Mouse (Mus musculus) retina, postnatal 7 days (tissue): Measurements from ENCODE around the gene Mfrp.

Source experiments
- DNase-seq: peaks from one replicate; pipeline ENCODE4 v3.0.0-alpha.2; 2012; ENCODE audit warnings: low read depth, low spot score

Mfrp gene

GRCm38 (mm10) chr9:44101490-44101889 is at the start of gene Mfrp:
TSS of gene Mfrp (plus strand) at chr9:44101729.
- no peak for DNase-seq

DNA sequence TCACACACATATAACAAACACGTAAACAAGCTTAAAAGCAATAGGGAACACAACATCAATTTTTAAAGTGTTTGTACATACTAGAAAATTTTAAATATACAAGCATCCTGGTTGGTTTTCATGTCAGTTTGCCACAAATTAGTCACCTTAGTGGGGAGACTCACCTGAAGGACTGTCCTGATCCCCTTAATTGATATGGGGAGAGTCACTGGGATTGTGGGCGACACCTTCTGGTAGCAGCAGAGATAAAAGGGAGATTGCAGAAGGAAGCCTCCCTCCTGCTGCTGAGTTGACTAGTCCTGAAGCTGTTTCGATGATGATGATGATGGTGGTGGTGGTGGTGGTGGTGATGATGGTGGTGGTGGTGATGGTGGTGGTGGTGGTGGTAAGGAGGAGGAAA is 48.7 kb upstream of the Mfrp start:
- no peak for DNase-seq

GRCm38 (mm10) chr9:44053936-44054335 is 47.6 kb upstream of the Mfrp start:
- no peak for DNase-seq

GRCm38 (mm10) chr9:44058606-44059005 is 42.9 kb upstream of the Mfrp start:
- no peak for DNase-seq

GRCm38 (mm10) chr9:44065177-44065576 is 36.4 kb upstream of the Mfrp start:
- DNase-seq, result no peak

- peak; percentile 97 for DNase-seq
These were observed 34.7 kb upstream of the Mfrp start, which contains the start of gene Usp2 for GRCm38 (mm10) chr9:44066785-44067225. TSS of gene Usp2 (plus strand) at chr9:44067021.

DNA sequence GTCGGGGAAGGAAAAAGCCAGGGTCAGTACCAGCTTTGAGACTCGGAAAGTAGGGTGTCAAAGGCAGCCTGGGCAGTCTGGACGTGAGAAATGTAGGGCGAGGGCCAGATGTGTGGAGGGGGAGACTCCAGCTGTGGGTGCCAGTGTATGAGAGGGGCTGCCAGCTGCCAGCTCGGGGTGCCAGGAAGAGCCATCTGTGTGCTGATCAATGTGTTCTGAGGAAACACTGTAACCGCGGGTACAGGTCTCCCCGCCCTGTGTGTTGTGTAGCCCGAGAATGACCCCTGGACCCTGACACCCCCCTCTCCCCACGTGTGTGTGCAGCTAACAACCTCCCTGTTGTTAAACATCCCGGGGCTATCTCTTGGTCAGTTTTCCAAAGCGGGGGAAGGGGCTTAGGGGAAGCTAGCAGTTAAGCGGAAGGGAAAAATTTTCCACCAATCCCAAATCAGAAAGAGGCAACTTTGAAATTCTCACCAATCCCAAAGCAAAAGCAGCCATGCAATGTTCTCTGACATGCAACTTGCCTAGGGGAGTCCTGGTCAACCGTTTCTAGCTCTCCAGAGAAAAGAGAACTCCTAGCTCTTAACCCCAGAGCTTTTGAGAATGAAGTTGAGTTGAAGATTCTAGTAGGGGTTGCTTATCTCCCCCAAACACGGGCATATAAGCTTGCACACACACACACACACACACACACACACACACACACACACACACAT is 34.1 kb upstream of the Mfrp start:
- DNase-seq, result no peak

GRCm38 (mm10) chr9:44067960-44068330 is 33.6 kb upstream of the Mfrp start:
- DNase-seq, result no peak

DNA sequence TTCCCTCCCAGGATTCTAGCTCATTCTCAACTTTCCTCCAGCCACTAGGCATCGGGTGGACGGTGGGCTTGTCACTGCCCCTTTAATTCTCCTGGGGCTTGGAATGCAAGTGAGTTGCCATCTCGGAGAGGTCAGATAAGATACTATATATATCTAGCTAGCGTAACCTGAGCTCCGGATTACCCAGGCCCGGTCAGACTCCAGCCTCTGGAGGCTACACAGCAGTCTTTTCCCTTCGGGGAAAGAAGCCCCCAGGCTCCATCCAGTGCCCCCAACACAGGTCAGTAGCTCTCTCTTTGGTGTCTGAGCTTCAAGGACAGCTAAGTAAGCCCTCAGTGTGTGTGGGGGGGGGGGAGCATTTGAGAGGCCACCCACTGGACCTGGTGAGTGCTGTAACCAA is 32.3 kb upstream of the Mfrp start:
- DNase-seq, result no peak

DNA sequence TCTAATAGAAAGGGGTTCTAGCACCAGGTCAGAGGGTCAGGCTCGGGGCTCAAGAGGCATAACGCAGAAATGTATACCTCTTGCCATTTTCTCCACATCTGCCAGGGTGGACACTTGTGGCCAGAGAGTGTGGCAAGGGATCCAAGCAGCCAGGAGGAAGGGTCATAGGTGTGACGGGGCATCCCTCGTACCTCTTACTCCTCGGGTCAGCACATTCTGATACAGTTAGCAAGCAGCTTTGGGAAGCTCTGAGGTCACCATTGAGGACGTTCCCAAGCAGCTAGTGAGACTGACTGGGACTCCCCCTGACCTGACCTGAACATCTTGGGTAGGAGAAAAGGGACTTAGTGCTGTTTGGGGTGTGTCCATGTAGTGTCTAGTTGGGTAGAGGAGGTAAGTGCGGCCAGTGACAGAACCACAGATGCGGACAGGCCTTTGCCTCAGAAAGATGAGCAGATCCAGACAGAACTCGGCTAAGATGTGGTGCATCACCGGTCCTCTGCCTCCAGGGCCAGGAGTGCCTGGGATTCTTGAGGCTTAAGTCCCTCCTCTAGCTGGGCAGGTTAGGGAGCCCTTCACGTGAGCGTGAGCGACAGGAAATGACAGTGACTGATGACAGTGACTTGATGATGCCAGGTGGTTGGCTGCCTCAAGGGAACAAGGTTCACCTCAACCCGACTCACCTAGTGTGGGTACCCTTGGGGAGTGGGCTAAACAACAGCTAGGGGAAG is 31.3 kb upstream of the Mfrp start:
- DNase-seq, result no peak

- DNase-seq, result no peak
These were observed 30.7 kb upstream of the Mfrp start for GRCm38 (mm10) chr9:44070844-44071231.

DNA sequence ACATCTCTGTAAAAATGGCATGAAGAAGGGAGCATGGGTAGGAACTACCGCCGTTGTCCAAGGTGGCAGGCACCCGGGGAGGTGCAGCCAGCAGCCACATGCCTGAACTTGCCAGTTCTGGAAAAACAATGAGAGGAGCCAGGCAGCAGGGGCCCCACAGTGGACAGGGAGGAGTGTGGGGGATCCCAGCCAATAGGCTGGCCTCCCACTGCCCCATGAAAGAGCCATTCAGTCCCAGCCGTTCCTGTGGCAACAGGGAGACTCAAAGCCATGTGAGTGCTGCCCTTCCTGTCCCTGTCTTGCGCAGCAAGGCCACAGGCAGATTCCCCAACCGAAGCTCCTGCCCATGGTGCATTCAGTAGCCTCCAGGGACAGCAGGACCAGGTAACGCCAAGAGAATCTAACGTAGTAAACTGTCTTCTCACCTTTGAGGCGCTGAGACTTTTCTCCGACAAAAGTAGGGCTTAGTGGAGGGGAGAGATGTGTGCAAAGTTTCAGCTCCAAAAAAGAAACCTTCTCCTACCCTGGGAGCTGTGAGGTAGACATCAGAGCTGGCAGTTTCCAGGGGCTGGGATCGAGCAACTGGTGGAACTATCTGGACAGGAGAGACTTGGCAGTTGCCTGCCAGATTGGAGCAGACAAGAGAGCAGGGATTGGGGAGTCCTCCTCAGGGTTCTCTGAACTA is 29.5 kb upstream of the Mfrp start:
- DNase-seq, result no peak

DNA sequence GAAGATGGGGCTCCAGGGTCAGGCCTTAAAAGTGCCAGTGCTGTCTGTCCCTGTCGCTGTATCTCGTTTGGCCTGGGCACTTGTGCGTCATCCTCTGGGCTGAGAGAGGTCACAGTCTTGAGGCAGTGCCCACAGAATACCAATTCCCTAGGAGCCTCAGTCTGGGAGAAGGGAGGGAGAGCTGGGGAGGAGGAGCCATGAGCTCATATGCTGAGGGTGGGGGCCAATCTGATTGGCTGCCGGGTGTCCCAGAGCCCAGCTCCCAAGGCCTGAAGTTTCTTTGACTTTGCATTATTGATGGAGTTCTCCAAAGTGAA is 29.0 kb upstream of the Mfrp start:
- DNase-seq, result no peak

GRCm38 (mm10) chr9:44073115-44073514 is 28.4 kb upstream of the Mfrp start:
- no peak for DNase-seq

GRCm38 (mm10) chr9:44074395-44075275 is 26.9 kb upstream of the Mfrp start:
- no peak for DNase-seq

GRCm38 (mm10) chr9:44075276-44075995 is 26.1 kb upstream of the Mfrp start:
- DNase-seq, result no peak

GRCm38 (mm10) chr9:44075996-44076763 is 25.3 kb upstream of the Mfrp start:
- DNase-seq, result no peak

- DNase-seq, result peak; percentile 86
These were observed 24.8 kb upstream of the Mfrp start for GRCm38 (mm10) chr9:44076764-44077120.

- no peak for DNase-seq
These were observed 24.1 kb upstream of the Mfrp start for GRCm38 (mm10) chr9:44077266-44077910.
